Mouse (Mus musculus) lung, postnatal 10 days (tissue): ENCODE data around the gene Hbq1b.
A peak's percentile ranks its signal among the peaks of the same experiment; 100 is the strongest.

Experiments used
- DNase-seq: peaks from one replicate; pipeline ENCODE4 v3.0.0; 2021

Gene Hbq1b

DNA sequence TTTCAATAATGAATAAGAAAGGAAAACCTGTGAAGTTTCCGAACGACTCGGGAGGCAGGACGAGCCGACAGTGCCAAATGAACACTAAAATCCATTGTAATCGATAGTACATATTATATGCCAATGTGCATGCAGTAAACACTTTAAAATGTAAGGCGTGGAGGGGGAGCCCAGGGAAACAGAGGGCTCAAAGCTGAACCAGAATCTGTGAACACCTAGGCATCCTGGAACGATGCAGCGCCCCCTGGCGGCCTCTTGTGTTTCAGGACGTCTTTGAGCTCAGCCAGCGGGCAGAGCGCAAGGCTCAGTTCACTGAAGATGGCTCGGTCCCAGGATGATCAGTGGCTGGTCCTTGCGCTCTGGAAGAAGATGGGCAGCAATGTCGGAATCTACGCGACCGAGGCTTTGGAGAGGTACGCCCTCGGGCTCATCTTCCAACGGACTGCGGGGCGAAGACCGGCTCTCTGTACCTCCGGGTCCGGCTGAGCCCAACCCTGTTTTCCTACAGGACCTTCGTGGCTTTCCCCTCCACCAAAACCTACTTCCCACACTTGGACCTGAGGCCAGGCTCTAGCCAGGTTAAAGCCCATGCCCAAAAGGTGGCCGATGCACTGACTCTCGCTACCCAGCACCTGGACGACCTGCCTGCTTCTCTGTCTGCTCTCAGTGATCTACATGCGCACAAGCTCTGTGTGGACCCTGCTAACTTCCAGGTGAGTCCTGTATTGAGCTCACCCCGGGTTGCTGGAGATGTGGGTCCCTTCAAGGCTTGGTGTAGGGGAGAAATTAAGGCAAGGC, at the start of gene Hbq1b:
TSS of gene Hbq1b (plus strand) at position 271 of the 798 bp plus-strand sequence.
- DNase-seq, result peak; percentile 81

- no peak for DNase-seq
These were observed 49.4 kb upstream of the Hbq1b start for GRCm38 (mm10) chr11:32237411-32237795.

DNA sequence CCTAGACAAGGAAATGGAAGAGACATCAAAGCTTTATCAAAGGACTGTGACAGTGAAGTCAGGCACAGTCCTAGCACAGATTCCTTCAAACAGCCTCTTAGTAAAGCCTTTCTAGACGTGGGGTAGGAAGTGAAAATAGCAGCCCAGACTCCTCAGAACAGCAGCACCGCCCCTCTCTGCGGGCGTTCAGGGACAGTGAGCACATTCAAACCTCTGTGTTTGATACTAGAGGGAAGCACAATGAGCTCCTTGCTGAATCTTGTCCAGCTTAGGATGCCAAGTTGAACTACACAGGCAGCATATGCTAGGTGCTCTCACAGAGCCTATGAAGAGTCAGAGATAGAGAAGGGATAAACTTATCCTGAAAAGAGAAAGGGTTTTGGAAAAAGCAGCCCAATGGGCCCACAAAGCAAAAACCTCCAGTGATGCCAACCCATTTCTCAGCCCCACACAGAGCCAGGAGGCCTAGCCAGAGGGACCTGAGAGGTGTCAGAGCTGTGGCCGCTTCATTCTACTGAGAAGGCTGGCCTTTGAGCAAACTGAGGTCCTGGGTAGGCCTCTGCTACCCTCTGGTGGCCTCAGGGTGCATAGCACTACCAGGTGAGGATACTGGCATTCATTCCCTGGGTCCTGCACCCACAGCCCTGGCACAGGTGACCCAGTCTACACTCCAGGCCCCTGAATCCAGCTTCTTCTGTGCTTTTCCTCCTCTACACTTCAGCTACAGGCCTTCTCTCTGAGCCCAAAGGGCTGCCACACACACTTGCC, 48.5 kb upstream of the Hbq1b start:
- DNase-seq, result peak; percentile 75

GRCm38 (mm10) chr11:32241391-32241790, 45.4 kb upstream of the Hbq1b start:
- no peak for DNase-seq

DNA sequence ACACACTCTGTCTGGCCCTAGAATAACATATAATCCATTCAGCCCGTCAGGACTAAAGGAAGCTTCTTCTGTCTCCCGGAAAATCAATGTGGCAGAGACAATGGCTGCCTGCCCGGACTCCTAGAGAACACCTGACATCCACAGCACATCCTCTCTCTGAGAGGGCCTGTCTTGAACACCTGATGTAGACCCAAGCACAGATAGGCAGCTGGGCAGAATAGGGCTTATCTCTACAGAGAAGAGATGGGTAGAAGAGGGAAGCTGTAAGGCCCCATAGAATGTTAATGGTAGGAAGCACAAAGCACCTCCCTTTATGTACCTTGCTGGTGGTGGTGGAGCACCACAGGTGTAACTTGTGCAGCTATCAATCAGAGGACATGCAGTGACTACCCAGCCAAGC, 44.6 kb upstream of the Hbq1b start:
- DNase-seq, result no peak

- peak; percentile 57 for DNase-seq
These were observed 43.4 kb upstream of the Hbq1b start for GRCm38 (mm10) chr11:32243205-32243955.

DNA sequence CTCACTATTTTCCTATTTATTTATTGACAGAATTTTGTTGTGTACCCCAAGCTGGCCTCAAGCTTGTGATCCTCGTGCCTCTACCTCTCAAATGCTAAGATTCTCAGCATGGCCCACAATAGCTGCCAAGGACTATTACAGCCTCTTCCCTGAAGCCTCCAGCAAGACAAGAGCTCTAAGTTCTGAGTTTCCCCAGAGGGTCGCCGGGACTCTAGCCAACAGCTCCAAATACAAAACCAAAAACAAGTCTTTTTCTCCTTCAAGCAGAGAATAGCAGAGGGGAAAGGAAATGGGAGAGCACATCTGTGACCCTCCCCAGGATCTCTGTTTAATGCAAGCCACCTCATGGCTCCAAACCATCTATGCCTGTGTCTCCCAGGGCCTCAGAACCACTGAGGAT, 42.7 kb upstream of the Hbq1b start:
- DNase-seq, result no peak

GRCm38 (mm10) chr11:32244617-32245016, 42.1 kb upstream of the Hbq1b start:
- DNase-seq, result no peak

DNA sequence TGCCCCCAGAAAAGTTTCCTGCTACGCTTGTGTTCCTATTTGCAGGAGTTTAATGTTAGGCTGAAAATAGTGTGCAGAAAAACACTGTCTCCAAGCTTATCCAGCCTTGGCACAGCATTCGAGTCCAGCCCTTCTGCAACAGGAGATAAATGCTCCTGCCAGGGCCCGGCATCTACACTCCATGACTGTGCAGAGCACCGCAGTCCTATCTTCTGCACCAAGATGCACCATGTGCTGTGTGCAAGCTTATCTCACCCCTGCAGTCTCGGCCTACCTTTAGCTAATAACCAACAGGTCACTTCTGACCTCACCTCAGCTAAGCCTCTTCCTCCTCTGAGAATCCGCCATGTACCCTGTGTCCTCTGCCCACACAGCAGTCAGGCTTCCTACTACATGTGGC, 41.2 kb upstream of the Hbq1b start:
- DNase-seq, result no peak

- DNase-seq, result no peak
These were observed 39.7 kb upstream of the Hbq1b start for GRCm38 (mm10) chr11:32247068-32247467.

DNA sequence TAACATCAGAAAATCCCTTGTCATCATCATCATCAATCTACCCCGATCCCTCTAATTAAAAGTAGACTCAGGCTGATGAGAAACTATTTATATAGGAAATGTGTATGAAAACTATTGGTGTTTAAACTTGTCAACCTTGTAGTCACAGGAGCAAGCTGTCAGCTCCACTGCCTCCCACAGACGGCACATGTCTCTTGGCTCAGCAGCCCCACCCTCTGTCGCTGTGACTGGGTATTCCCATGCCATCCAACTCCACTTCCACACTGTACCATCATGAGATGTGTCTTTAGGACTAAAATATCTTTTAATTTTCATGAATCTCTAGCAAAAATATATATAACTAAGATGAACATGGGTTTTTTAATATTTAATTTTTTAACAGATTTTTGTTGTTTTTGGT, 38.4 kb upstream of the Hbq1b start:
- no peak for DNase-seq

DNA sequence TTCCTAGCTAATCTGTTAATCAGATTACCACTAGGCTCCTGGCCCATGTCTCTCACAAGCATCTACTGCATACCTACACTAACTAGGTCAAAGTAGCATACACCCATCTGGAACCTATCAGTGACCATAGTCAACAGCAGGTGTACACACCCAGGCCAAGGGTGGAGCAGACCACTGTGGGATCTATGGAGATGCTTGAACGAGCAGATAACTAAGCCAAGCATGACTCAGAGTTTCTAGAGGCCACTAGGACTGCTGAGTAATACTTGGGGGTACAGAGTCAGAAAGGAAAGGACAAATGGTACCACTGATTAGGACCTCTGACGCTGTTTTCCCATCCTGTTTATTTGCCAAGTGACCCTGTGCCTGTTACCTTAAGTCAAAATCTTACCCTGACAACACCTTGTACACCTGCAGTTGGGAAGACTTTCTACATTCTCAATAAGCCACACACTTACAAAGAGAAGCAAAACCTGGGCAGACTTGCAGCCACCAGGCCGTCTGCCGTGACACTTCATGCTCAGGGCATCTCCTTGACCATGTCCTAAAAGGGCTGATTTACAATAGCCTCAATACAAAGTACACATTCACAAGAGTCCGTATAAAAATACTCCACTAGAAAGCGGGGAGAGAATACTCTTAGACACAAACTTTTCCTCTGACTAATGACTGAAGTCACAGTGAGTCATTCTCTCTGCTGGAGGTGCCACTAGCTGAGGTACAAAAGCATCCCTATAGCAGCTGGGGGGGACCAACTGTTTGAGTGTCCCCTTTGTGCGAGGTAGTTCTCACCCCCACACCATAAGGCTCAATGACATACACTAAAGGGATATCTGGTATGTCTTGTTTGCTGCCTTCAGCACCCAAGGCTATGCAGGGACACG, 35.6 kb upstream of the Hbq1b start:
- DNase-seq, result no peak

GRCm38 (mm10) chr11:32253121-32253520, 33.6 kb upstream of the Hbq1b start:
- DNase-seq, result no peak

DNA sequence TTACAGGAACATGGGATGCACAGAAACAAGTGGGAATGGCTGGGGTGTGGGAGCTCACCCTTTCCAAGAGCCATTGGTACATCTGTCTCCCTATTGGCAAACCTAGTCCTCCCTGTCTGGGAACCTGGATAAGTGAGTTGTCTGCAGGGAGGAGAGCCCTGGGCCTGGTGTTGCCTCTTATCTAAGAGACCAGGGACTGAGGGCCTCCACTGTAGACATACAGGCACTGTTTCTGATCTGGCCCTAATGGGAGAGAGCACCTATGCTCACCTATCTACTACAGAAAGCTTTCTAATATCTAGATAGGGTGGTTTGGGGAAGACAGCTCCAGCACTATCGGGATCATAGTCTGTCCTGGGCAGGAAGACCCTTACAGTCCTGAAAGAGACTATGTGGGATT, 30.6 kb upstream of the Hbq1b start:
- no peak for DNase-seq

GRCm38 (mm10) chr11:32256566-32256965, 30.2 kb upstream of the Hbq1b start:
- DNase-seq, result no peak

DNA sequence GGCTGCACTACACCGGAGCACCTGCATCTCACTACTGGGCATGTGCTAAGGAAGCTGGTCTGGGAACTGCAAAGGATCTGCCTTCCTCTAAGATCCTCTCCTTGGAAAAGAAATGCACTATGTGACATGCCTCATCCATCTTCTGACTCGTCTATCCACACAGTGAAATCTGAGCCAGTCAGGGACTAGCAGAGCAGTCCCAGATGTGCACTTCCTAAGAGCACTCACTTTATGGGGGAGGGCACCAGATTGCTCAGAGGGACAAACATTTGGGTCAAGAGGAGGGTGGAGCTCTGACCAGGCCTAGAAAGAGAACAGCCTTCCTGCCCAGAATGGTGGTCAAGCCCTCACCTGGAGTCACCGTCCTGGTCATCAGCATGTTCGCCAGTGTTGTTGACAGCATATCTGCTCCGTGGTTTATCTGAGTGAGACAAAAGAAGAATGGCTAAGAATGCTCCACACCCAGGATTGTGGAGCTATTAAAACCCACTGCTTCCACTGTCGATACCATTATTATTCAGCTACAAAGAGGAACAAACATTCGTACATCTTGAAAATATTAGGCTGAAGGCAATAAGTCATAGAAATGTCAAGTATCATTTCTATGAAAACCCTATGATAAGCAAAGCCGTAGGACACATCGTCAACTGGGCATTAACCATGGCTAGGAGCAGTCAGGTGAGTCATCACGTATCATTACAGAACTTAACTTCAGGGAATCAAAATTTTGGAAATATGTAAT, 23.9 kb upstream of the Hbq1b start:
- no peak for DNase-seq

GRCm38 (mm10) chr11:32265117-32265738, 21.5 kb upstream of the Hbq1b start:
- DNase-seq, result no peak

GRCm38 (mm10) chr11:32266194-32266593, 20.6 kb upstream of the Hbq1b start:
- no peak for DNase-seq

- no peak for DNase-seq
These were observed 20.0 kb upstream of the Hbq1b start for GRCm38 (mm10) chr11:32266776-32267175.

- DNase-seq, result peak; percentile 98
These were observed 19.4 kb upstream of the Hbq1b start, which contains the start of gene Nprl3 for GRCm38 (mm10) chr11:32267188-32267884. TSS of gene Nprl3 (minus strand) at chr11:32267707.

- peak; percentile 5 for DNase-seq
These were observed 18.8 kb upstream of the Hbq1b start for GRCm38 (mm10) chr11:32267964-32268363.
